Mouse (Mus musculus): ENCODE measurements around the gene Nifk. TPM values are rescaled to one million over a fixed set of nuclear protein-coding genes. Genes with fewer than 3 reads are reported as not detected.

Nifk gene
- polyA plus RNA-seq (2015; fragmentation: Nextera tagmentation; extraction: Ambion mirVana): 76.1 and 80.8 TPM in 2 replicates

- Histone ChIP-seq H3K4me2 (ENCODE audit: low read length) (peak within 1 kb of the TSS; percentile 88), H3K4me1 (replicated peaks; ENCODE audit: control insufficient read depth, insufficient read depth, low read length) (peaks cover 11% of the 10 kb centered on the region), H3K4me3 (replicated peaks; ENCODE audit: low read length) (peak within 1 kb of the TSS; percentile 96), H3K27ac (ENCODE audit: low read length) (0 out of 2 replicates have a peak within 1 kb of the TSS, but pooled peaks have one; percentile 42), H3K36me3 (ENCODE audit: control insufficient read depth, insufficient read depth) (peaks cover 6% of the 10 kb centered on the region; the same call in 1 of the 2 replicates), H3K27me3 (replicated peaks; ENCODE audit: control insufficient read depth, insufficient read depth, low read length) (peaks cover 3% of the 10 kb centered on the region; the same call in 1 of the 2 replicates), H3K9me3 (ENCODE audit: control insufficient read depth, low read length) (no peaks in the 10 kb centered on the region), H3K9ac (replicated peaks; ENCODE audit: low read depth, low read length) (peak within 1 kb of the TSS; percentile 79)
- peak; percentile 96 for ATAC-seq
- under 1% methylated on average over 37 of the region's 37 CpGs for WGBS
Observed at GRCm38 (mm10) chr1:118321661-118322201, at the start of gene Nifk. TSS of gene Nifk (plus strand) at chr1:118321839.

- H3K36me3 ChIP-seq (ENCODE audit: control insufficient read depth, insufficient read depth): no peaks in the 10 kb centered on the region
- H3K9ac ChIP-seq (replicated peaks; ENCODE audit: low read depth, low read length): no peak overlapping the region
- 16% methylated on average over 2 of the region's 2 CpGs for WGBS
- H3K27me3 ChIP-seq (replicated peaks; ENCODE audit: control insufficient read depth, insufficient read depth, low read length): no peaks in the 10 kb centered on the region
- no peak overlapping the region for H3K27ac ChIP-seq (ENCODE audit: low read length)
- H3K9me3 ChIP-seq (ENCODE audit: control insufficient read depth, low read length): no peaks in the 10 kb centered on the region
- ATAC-seq: 0 out of 2 replicates have a peak, but pooled peaks have one; percentile 54
- no peaks in the 10 kb centered on the region for H3K4me1 ChIP-seq (replicated peaks; ENCODE audit: control insufficient read depth, insufficient read depth, low read length)
- no peak overlapping the region for H3K4me3 ChIP-seq (replicated peaks; ENCODE audit: low read length)
- no peak overlapping the region for H3K4me2 ChIP-seq (ENCODE audit: low read length)
Observed at GRCm38 (mm10) chr1:118275139-118275538, 46.5 kb upstream of the Nifk start.

GRCm38 (mm10) chr1:118292291-118292690 lies 29.3 kb upstream of the Nifk start:
- Histone ChIP-seq H3K9me3 (ENCODE audit: control insufficient read depth, low read length) (no peaks in the 10 kb centered on the region), H3K27me3 (replicated peaks; ENCODE audit: control insufficient read depth, insufficient read depth, low read length) (no peaks in the 10 kb centered on the region), H3K36me3 (ENCODE audit: control insufficient read depth, insufficient read depth) (0 out of 2 replicates have a peak, but pooled peaks cover 6% of the 10 kb centered on the region), H3K4me2 (ENCODE audit: low read length) (no peak overlapping the region), H3K4me3 (replicated peaks; ENCODE audit: low read length) (no peak overlapping the region), H3K4me1 (replicated peaks; ENCODE audit: control insufficient read depth, insufficient read depth, low read length) (no peaks in the 10 kb centered on the region), H3K27ac (ENCODE audit: low read length) (no peak overlapping the region), H3K9ac (replicated peaks; ENCODE audit: low read depth, low read length) (no peak overlapping the region)
- WGBS: 92% methylated on average over 4 of the region's 4 CpGs
- no peak for ATAC-seq

GRCm38 (mm10) chr1:118294192-118294591 lies 27.4 kb upstream of the Nifk start:
- Histone ChIP-seq H3K27ac (ENCODE audit: low read length) (no peak overlapping the region), H3K4me2 (ENCODE audit: low read length) (no peak overlapping the region), H3K9me3 (ENCODE audit: control insufficient read depth, low read length) (no peaks in the 10 kb centered on the region), H3K9ac (replicated peaks; ENCODE audit: low read depth, low read length) (no peak overlapping the region), H3K36me3 (ENCODE audit: control insufficient read depth, insufficient read depth) (peaks cover 15% of the 10 kb centered on the region; the same call in 1 of the 2 replicates), H3K4me3 (replicated peaks; ENCODE audit: low read length) (no peak overlapping the region), H3K27me3 (replicated peaks; ENCODE audit: control insufficient read depth, insufficient read depth, low read length) (no peaks in the 10 kb centered on the region), H3K4me1 (replicated peaks; ENCODE audit: control insufficient read depth, insufficient read depth, low read length) (no peaks in the 10 kb centered on the region)
- WGBS: 98% methylated on average over 3 of the region's 3 CpGs
- no peak for ATAC-seq

GRCm38 (mm10) chr1:118294826-118295225 lies 26.8 kb upstream of the Nifk start:
- ATAC-seq: no peak

GRCm38 (mm10) chr1:118296673-118297072 lies 25.0 kb upstream of the Nifk start:
- Histone ChIP-seq H3K4me2 (ENCODE audit: low read length) (no peak overlapping the region), H3K9me3 (ENCODE audit: control insufficient read depth, low read length) (no peaks in the 10 kb centered on the region), H3K9ac (replicated peaks; ENCODE audit: low read depth, low read length) (no peak overlapping the region), H3K27ac (ENCODE audit: low read length) (no peak overlapping the region), H3K36me3 (ENCODE audit: control insufficient read depth, insufficient read depth) (peaks cover 26% of the 10 kb centered on the region), H3K4me3 (replicated peaks; ENCODE audit: low read length) (no peak overlapping the region), H3K27me3 (replicated peaks; ENCODE audit: control insufficient read depth, insufficient read depth, low read length) (no peaks in the 10 kb centered on the region), H3K4me1 (replicated peaks; ENCODE audit: control insufficient read depth, insufficient read depth, low read length) (no peaks in the 10 kb centered on the region)
- WGBS: 73% methylated on average over 3 of the region's 3 CpGs
- ATAC-seq: no peak

More at GRCm38 (mm10) chr1:118294826-118295225, 26.8 kb upstream of the Nifk start:
- H3K36me3 ChIP-seq (ENCODE audit: control insufficient read depth, insufficient read depth): peaks cover 16% of the 10 kb centered on the region
- H3K27ac ChIP-seq (ENCODE audit: low read length): no peak overlapping the region
- no peaks in the 10 kb centered on the region for H3K9me3 ChIP-seq (ENCODE audit: control insufficient read depth, low read length)
- no peak overlapping the region for H3K4me3 ChIP-seq (replicated peaks; ENCODE audit: low read length)
- no peak overlapping the region for H3K4me2 ChIP-seq (ENCODE audit: low read length)
- no peaks in the 10 kb centered on the region for H3K4me1 ChIP-seq (replicated peaks; ENCODE audit: control insufficient read depth, insufficient read depth, low read length)
- WGBS: 58% methylated on average over 5 of the region's 5 CpGs
- H3K27me3 ChIP-seq (replicated peaks; ENCODE audit: control insufficient read depth, insufficient read depth, low read length): no peaks in the 10 kb centered on the region
- H3K9ac ChIP-seq (replicated peaks; ENCODE audit: low read depth, low read length): no peak overlapping the region

- Histone ChIP-seq H3K9me3 (ENCODE audit: control insufficient read depth, low read length) (no peaks in the 10 kb centered on the region), H3K27me3 (replicated peaks; ENCODE audit: control insufficient read depth, insufficient read depth, low read length) (no peaks in the 10 kb centered on the region), H3K27ac (ENCODE audit: low read length) (no peak overlapping the region), H3K4me2 (ENCODE audit: low read length) (no peak overlapping the region), H3K9ac (replicated peaks; ENCODE audit: low read depth, low read length) (no peak overlapping the region), H3K4me3 (replicated peaks; ENCODE audit: low read length) (no peak overlapping the region), H3K4me1 (replicated peaks; ENCODE audit: control insufficient read depth, insufficient read depth, low read length) (no peaks in the 10 kb centered on the region), H3K36me3 (ENCODE audit: control insufficient read depth, insufficient read depth) (peaks cover 36% of the 10 kb centered on the region)
- no peak for ATAC-seq
- 93% methylated on average over 2 of the region's 2 CpGs for WGBS
Observed at GRCm38 (mm10) chr1:118297719-118298118, 23.9 kb upstream of the Nifk start.

- peak; percentile 99 for ATAC-seq
- H3K27ac ChIP-seq (ENCODE audit: low read length): peak overlapping the region; percentile 96
- no peaks in the 10 kb centered on the region for H3K9me3 ChIP-seq (ENCODE audit: control insufficient read depth, low read length)
- H3K4me1 ChIP-seq (replicated peaks; ENCODE audit: control insufficient read depth, insufficient read depth, low read length): peaks cover 8% of the 10 kb centered on the region
- H3K4me2 ChIP-seq (ENCODE audit: low read length): peak overlapping the region; percentile 74
- H3K9ac ChIP-seq (replicated peaks; ENCODE audit: low read depth, low read length): peak overlapping the region; percentile 71
- peak overlapping the region; percentile 61 for H3K4me3 ChIP-seq (replicated peaks; ENCODE audit: low read length)
- H3K27me3 ChIP-seq (replicated peaks; ENCODE audit: control insufficient read depth, insufficient read depth, low read length): no peaks in the 10 kb centered on the region
- peaks cover 8% of the 10 kb centered on the region; the same call in 1 of the 2 replicates for H3K36me3 ChIP-seq (ENCODE audit: control insufficient read depth, insufficient read depth)
- WGBS: under 1% methylated on average over 64 of the region's 67 CpGs
Observed at GRCm38 (mm10) chr1:118310780-118311621, 10.6 kb upstream of the Nifk start.

GRCm38 (mm10) chr1:118311622-118312326 lies 9.9 kb upstream of the Nifk start, which contains the start of gene Tsn:
TSS of gene Tsn (minus strand) at chr1:118311739.
- Histone ChIP-seq H3K27me3 (replicated peaks; ENCODE audit: control insufficient read depth, insufficient read depth, low read length) (no peaks in the 10 kb centered on the region), H3K27ac (ENCODE audit: low read length) (peak within 1 kb of the TSS; percentile 96), H3K9ac (replicated peaks; ENCODE audit: low read depth, low read length) (peak within 1 kb of the TSS; percentile 71), H3K4me1 (replicated peaks; ENCODE audit: control insufficient read depth, insufficient read depth, low read length) (peaks cover 8% of the 10 kb centered on the region), H3K4me3 (replicated peaks; ENCODE audit: low read length) (peak within 1 kb of the TSS; percentile 61), H3K36me3 (ENCODE audit: control insufficient read depth, insufficient read depth) (peaks cover 2% of the 10 kb centered on the region; the same call in 1 of the 2 replicates), H3K9me3 (ENCODE audit: control insufficient read depth, low read length) (no peaks in the 10 kb centered on the region), H3K4me2 (ENCODE audit: low read length) (peak within 1 kb of the TSS; percentile 74)
- WGBS: 56% methylated on average over 12 of the region's 12 CpGs
- peak; percentile 16; the same call in 1 of the 2 replicates for ATAC-seq

All from forebrain, embryonic 16.5 days (tissue).